Mouse (Mus musculus) MEL (cell line): ENCODE results near the gene Armc6.

ENCODE experiments used
- CTCF ChIP-seq, 3 experiments: IDR thresholded peaks in 2 of 3; conservative IDR thresholded peaks in 1 of 3; 2 replicates each; pipeline ENCODE4 v1.5.1; 2011 to 2012; ENCODE audit warnings: low read length in 3 of 3, low read depth in 2 of 3, mild to moderate bottlenecking in 2 of 3, improper control_type of control experiment in 1 of 3, inconsistent platforms in 1 of 3, mixed read lengths in 1 of 3, moderate library complexity in 1 of 3; ENCODE audit not compliant: control insufficient read depth in 1 of 3, insufficient read depth in 1 of 3, poor library complexity in 1 of 3, severe bottlenecking in 1 of 3
- ELF1 ChIP-seq: IDR thresholded peaks from 2 replicates; pipeline ENCODE4 v1.6.1; 2014; ENCODE audit warnings: low read depth, mild to moderate bottlenecking, inconsistent platforms, low read length, improper control_type of control experiment, moderate library complexity
- EP300 ChIP-seq, 2 experiments: IDR thresholded peaks; 2 replicates each; pipeline ENCODE4 v1.6.1; 2011; ENCODE audit warnings: improper control_type of control experiment in 2 of 2, low read length in 2 of 2, low read depth in 1 of 2, mild to moderate bottlenecking in 1 of 2
- KAT2A ChIP-seq: conservative IDR thresholded peaks from 2 replicates; pipeline ENCODE4 v1.6.1; 2012; ENCODE audit warnings: low read depth, low read length, improper control_type of control experiment, inconsistent platforms
- MAFK ChIP-seq: IDR thresholded peaks from 2 replicates; pipeline ENCODE4 v1.6.1; 2011; ENCODE audit warnings: low read depth, mild to moderate bottlenecking, low read length, improper control_type of control experiment, borderline replicate concordance
- MAX ChIP-seq: IDR thresholded peaks from 2 replicates; pipeline ENCODE4 v1.6.1; 2011; ENCODE audit warnings: low read length, improper control_type of control experiment
- MAZ ChIP-seq: IDR thresholded peaks from 2 replicates; pipeline ENCODE4 v1.6.1; 2012; ENCODE audit warnings: low read depth, mild to moderate bottlenecking, inconsistent platforms, low read length, improper control_type of control experiment
- NRF1 ChIP-seq: IDR thresholded peaks from 2 replicates; pipeline ENCODE4 v1.6.1; 2014; ENCODE audit warnings: low read depth, mild to moderate bottlenecking, inconsistent platforms, low read length, improper control_type of control experiment, moderate library complexity; ENCODE audit not compliant: poor library complexity, insufficient read depth, severe bottlenecking
- POLR2A ChIP-seq, 2 experiments: IDR thresholded peaks; 2 replicates each; pipeline ENCODE4 v1.6.1; 2011 to 2012; ENCODE audit warnings: low read length in 2 of 2, mild to moderate bottlenecking in 2 of 2, control low read depth in 1 of 2, improper control_type of control experiment in 1 of 2, low read depth in 1 of 2, moderate library complexity in 1 of 2; ENCODE audit not compliant: control insufficient read depth in 1 of 2, insufficient read depth in 1 of 2, poor library complexity in 1 of 2
- TAL1 ChIP-seq: IDR thresholded peaks from 2 replicates; pipeline ENCODE4 v1.6.1; 2012; ENCODE audit warnings: mild to moderate bottlenecking, inconsistent platforms, low read length, moderate library complexity, mixed read lengths
- TBP ChIP-seq: IDR thresholded peaks from 2 replicates; pipeline ENCODE4 v1.8.0; 2011; ENCODE audit warnings: low read depth, low read length, improper control_type of control experiment
- ZC3H11A ChIP-seq: IDR thresholded peaks from 2 replicates; pipeline ENCODE4 v1.6.1; 2012; ENCODE audit warnings: low read depth, mild to moderate bottlenecking, inconsistent platforms, low read length, improper control_type of control experiment
- ZKSCAN1 ChIP-seq: IDR thresholded peaks from 2 replicates; pipeline ENCODE4 v1.6.1; 2012; ENCODE audit warnings: low read depth, mild to moderate bottlenecking, inconsistent platforms, low read length, improper control_type of control experiment, moderate library complexity
- ZMIZ1 ChIP-seq: IDR thresholded peaks from 2 replicates; pipeline ENCODE4 v1.6.1; 2012; ENCODE audit warnings: low read depth, mild to moderate bottlenecking, inconsistent platforms, low read length, improper control_type of control experiment, moderate library complexity

- TF ChIP-seq ELF1 (no peak), TAL1 (no peak), CTCF (IDR thresholded peaks at IDR 0.05 in 2 of 3, conservative IDR thresholded peaks at IDR 0.05 in 1 of 3; ENCODE audit: control insufficient read depth in 1 of 3, insufficient read depth in 1 of 3, low read depth in 2 of 3, low read length in 3 of 3, poor library complexity in 1 of 3, severe bottlenecking in 1 of 3) (no peak), POLR2A (IDR thresholded peaks at IDR 0.05; ENCODE audit: control insufficient read depth in 1 of 2, insufficient read depth in 1 of 2, low read depth in 1 of 2, low read length in 2 of 2, poor library complexity in 1 of 2) (no peak), EP300 (IDR thresholded peaks at IDR 0.05; ENCODE audit: low read depth in 1 of 2, low read length in 2 of 2) (no peak), MAZ (no peak), ZC3H11A (no peak), ZMIZ1 (no peak), MAX (no peak), MAFK (no peak), ZKSCAN1 (no peak), NRF1 (no peak), TBP (no peak), KAT2A (no peak)
These were observed 23.2 kb upstream of the Armc6 start for GRCm38 (mm10) chr8:70257456-70257855.
